Mouse (Mus musculus) olfactory bulb, adult 2 months (tissue): ENCODE results near the gene Hpca. TPM values are rescaled to one million over a fixed set of nuclear protein-coding genes. Genes with fewer than 3 reads are reported as not detected.
A peak's percentile ranks its signal among the peaks of the same experiment; 100 is the strongest.

ENCODE experiments used
- H3K27ac ChIP-seq: fragments of 200-500 bp; 2 replicates; pipeline ENCODE4 v1.5.1; 2012; ENCODE audit warnings: low read depth, low read length; ENCODE audit not compliant: insufficient read depth
- H3K4me1 ChIP-seq: fragments of 200-500 bp; 2 replicates; pipeline ENCODE4 v1.6.1; 2012; ENCODE audit warnings: low read length; ENCODE audit not compliant: control insufficient read depth, insufficient read depth
- H3K4me3 ChIP-seq: fragments of 200-500 bp; 2 replicates; pipeline ENCODE4 v1.5.1; 2012; ENCODE audit warnings: mild to moderate bottlenecking, low read depth, low read length, moderate library complexity; ENCODE audit not compliant: insufficient read depth
- CTCF ChIP-seq: fragments of 200-500 bp; IDR thresholded peaks from 2 replicates; pipeline ENCODE4 v1.5.1; 2012; ENCODE audit warnings: low read depth, mild to moderate bottlenecking, low read length, moderate library complexity; ENCODE audit not compliant: insufficient read depth
- POLR2A ChIP-seq: fragments of 200-500 bp; IDR thresholded peaks from 2 replicates; pipeline ENCODE4 v1.6.1; 2012; ENCODE audit warnings: mild to moderate bottlenecking, low read depth, low read length, moderate library complexity; ENCODE audit not compliant: insufficient read depth
- WGBS: fragments of 180-500 bp; shearing (Covaris S2); methylation state at CpG from one replicate; pipeline ENCODE4 v1.1.7; 2018; 5-methylcytosine and 5-hydroxymethylcytosine counted together
- polyA plus RNA-seq: library from polyadenylated mRNA; stranded (reverse); fragments of >200 nt; gene quantifications from 2 replicates; pipeline ENCODE4 v1.2.4, GENCODE M21; 2012; ENCODE audit warnings: low replicate concordance; ENCODE audit not compliant: missing spikeins, insufficient read depth, insufficient read length

Gene Hpca
- polyA plus RNA-seq, 1 experiment: not detected

- Histone ChIP-seq H3K27ac (no peak overlapping the region), H3K4me1 (peaks cover 37% of the 10 kb centered on the region), H3K4me3 (no peak overlapping the region)
- 89% methylated on average over 8 of the region's 8 CpGs for WGBS
- TF ChIP-seq CTCF: no peak
- TF ChIP-seq POLR2A: no peak
Observed at GRCm38 (mm10) chr4:129116703-129117102, 5.1 kb downstream of the Hpca start.

DNA sequence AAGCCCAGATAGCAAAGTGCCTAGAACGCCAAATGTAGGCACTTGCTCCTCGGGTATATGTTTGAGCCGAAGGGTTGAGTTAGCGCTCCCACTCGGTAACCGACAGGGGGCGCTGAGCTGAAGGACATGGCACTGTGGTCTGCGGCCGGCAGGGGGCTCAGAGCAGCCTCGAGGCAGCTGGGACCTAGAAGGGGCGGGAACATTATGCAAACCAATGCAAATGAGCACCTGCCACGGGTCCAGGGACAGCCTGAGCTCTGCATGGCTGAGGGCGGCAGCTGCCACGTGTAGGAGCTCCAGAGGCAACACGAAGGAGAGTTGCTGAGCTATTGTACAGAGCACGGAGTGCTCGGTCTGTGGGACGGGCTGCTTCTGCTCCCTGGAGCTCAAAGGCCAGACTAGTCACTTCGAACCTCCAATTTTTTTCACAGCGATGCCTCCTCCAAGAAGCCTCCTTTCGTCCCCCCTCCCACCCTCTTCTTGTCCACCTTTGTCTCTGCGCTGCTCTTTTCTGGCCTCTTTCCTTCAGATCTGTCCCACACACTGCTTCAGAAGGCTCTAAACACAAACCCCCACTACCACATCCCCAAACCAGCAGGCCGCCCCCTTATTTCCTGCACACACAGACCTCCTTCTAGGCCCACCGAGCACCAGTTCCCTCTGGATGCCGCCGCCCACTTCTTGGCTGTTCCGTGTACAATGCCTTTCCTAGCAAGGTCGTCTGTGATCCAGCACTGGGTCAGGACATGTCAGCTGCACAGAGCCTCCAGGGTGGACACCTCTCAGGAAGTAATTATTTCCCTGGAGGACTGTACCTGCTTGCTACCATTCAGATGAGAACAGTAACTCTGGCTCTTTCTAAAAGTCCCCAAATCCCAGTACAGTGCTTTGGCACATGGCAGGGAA, 8.5 kb downstream of the Hpca start:
- Histone ChIP-seq H3K4me1 (peaks cover 25% of the 10 kb centered on the region), H3K27ac (no peak overlapping the region), H3K4me3 (no peak overlapping the region)
- TF ChIP-seq CTCF (peak; percentile 96), POLR2A (no peak)
- WGBS: 23% methylated on average over 28 of the region's 28 CpGs

DNA sequence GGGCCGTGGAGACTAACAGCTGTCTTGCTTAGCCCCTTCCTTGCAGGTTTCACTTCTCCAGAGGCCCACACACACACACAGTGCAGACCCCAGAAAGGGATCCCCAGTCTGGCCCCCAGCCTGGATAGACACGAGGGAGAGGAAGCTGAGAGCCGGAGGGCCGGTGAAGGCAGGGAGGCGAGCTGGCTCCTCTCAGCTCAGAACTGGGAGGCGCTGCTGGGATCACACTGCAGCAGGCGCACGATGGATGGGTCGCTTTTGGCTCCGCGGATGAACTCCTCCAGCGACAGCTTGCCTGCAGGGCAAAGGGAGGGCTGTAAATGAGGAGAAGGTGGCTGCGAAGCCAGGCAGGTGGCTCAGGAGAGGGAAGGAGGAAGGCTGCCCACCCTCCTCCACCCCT, 9.6 kb downstream of the Hpca start:
- H3K4me1 ChIP-seq: peaks cover 22% of the 10 kb centered on the region
- H3K4me3 ChIP-seq: no peak overlapping the region
- 58% methylated on average over 13 of the region's 13 CpGs for WGBS
- TF ChIP-seq CTCF (no peak), POLR2A (no peak)
- no peak overlapping the region for H3K27ac ChIP-seq

DNA sequence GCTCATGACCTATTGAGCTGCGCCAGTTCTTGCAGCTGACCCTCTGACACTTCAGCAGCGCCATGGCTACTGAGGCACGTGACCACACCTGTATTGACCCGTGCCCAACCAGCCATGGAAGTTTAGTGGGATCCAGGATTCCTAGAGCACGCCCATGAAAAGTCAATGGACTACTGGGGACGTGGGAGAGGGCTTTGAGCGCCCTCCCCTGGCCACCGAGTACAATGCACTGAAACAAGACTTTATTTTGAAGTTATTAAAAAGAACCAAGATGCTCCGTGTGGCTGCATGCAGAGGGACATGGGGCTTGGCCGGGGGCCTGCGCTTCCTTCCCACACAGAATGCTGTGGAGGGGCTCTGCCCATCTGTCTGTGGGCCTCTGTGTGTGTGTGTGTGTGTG, 10.5 kb downstream of the Hpca start:
- WGBS: 66% methylated on average over 11 of the region's 11 CpGs

GRCm38 (mm10) chr4:129110804-129111203, 11.0 kb downstream of the Hpca start:
- peaks cover 22% of the 10 kb centered on the region for H3K4me1 ChIP-seq
- no peak overlapping the region for H3K4me3 ChIP-seq
- WGBS: 92% methylated on average over 6 of the region's 6 CpGs
- H3K27ac ChIP-seq: no peak overlapping the region
- no peak for TF ChIP-seq POLR2A
- no peak for TF ChIP-seq CTCF

More for the DNA sequence above, 10.5 kb downstream of the Hpca start:
- no peak overlapping the region for H3K27ac ChIP-seq
- H3K4me1 ChIP-seq: peaks cover 22% of the 10 kb centered on the region
- TF ChIP-seq CTCF (0 out of 2 replicates have a peak, but pooled peaks have one; percentile 16), POLR2A (no peak)
- H3K4me3 ChIP-seq: no peak overlapping the region

DNA sequence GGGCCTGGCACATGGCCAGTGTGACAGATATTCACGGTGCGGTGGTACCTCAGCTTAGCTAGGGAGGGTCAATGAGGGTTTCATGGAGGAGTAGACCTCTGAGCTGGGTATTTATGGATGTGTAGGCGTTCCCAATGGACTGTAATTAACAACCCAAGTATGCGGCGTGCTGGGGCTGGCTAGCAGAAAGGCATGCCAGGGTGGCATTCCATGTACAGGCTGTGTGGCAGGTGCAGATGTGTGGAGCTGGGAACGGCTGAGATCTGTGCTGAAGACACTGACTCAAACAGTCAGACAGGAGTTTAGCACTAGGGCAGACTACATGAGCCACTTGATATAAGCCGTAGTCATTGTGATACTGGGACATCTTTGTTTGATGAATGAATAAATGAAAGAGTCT, 13.2 kb downstream of the Hpca start:
- TF ChIP-seq CTCF: no peak
- no peak for TF ChIP-seq POLR2A

DNA sequence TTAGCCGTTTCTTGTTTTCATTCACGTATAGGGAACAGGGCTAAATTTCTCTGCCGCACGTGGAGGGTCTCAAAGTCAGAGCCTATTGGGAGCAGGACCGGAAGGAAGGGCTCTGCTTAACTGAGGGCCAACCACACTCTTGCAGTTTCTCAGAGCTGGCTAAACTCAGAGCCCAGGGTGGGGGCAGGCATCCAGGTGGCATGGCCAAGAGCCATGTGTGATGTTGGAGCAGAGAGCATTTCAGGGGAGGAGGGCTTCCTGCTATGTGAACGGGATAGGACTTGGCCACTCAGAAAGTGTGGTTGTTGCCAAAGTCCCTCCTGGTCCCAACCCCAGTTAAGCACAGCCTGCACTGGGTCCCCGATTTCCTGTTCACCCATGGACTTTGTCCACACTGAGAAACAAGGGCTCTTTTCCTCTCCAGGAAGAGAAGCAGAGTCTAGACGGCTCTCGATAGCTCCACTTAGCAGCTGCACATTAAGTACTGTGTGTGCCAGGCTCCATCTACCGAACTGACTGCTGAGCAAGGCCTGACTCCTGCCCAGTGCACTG, 14.4 kb downstream of the Hpca start:
- H3K27ac ChIP-seq: no peak overlapping the region
- TF ChIP-seq CTCF: no peak
- TF ChIP-seq POLR2A: no peak
- H3K4me3 ChIP-seq: no peak overlapping the region
- peaks cover 12% of the 10 kb centered on the region for H3K4me1 ChIP-seq
- WGBS: 64% methylated on average over 10 of the region's 10 CpGs

More for the DNA sequence above, 13.2 kb downstream of the Hpca start:
- H3K27ac ChIP-seq: no peak overlapping the region
- WGBS: 42% methylated on average over 7 of the region's 7 CpGs
- peaks cover 23% of the 10 kb centered on the region for H3K4me1 ChIP-seq
- H3K4me3 ChIP-seq: no peak overlapping the region

GRCm38 (mm10) chr4:129106073-129106472, 15.8 kb downstream of the Hpca start:
- Histone ChIP-seq H3K4me1 (peaks cover 9% of the 10 kb centered on the region), H3K27ac (no peak overlapping the region), H3K4me3 (no peak overlapping the region)
- WGBS: 61% methylated on average over 9 of the region's 9 CpGs
- TF ChIP-seq CTCF (no peak), POLR2A (no peak)

DNA sequence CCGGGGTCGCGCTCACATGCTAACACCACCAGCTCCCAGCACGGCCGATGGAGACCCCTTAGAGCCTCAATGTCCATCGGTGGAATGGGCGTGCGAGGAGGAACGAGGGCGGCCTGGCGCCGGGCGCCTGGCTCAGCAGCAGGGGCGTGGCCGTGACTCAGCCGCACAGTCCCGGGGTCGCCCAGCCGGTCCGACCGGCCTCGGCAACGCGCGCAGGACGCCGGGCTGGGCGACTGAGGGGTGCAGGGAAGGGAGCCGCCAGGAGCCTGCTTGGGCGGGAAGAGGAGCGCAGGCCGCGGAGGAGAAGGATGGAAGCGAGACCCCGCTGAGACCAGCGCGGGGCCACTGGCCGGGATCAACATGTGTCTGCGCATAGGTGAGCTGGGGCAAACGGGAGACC, 16.5 kb downstream of the Hpca start, which contains the start of gene Tmem54:
Tmem54 (plus strand) TSS at position 193 of the 400 bp plus-strand sequence.
- TF ChIP-seq CTCF (no peak), POLR2A (no peak)
- WGBS: 9% methylated on average over 40 of the region's 40 CpGs
- no peak within 1 kb of the TSS for H3K4me3 ChIP-seq
- peaks cover 9% of the 10 kb centered on the region for H3K4me1 ChIP-seq
- no peak within 1 kb of the TSS for H3K27ac ChIP-seq
